Mouse (Mus musculus): Measurements from ENCODE around the gene Ece1.

Gene Ece1

DNA sequence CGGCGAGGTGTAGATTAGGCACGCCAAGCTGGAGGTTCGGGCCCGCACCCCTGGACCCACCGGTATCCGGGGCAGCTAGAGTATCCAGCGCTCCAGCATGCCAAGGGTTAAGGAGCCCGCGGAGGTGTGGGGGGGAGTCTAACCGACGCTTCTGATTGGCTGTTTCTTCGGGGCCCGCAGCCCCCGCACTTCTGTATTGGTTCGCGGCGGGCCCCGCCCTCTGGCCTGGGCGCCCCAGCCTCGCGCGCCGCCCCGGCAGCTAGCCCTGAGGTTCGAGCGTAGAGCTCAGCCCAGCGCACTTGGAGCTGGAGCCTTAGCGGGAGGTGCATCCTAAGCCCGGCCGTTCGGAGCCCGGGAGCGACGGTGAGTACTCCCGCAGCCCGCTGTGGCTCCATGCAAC lies at the start of gene Ece1:
TSS of gene Ece1 (plus strand) at position 219 of the 400 bp plus-strand sequence.
- peak; percentile 92 to 93 for DNase-seq

DNA sequence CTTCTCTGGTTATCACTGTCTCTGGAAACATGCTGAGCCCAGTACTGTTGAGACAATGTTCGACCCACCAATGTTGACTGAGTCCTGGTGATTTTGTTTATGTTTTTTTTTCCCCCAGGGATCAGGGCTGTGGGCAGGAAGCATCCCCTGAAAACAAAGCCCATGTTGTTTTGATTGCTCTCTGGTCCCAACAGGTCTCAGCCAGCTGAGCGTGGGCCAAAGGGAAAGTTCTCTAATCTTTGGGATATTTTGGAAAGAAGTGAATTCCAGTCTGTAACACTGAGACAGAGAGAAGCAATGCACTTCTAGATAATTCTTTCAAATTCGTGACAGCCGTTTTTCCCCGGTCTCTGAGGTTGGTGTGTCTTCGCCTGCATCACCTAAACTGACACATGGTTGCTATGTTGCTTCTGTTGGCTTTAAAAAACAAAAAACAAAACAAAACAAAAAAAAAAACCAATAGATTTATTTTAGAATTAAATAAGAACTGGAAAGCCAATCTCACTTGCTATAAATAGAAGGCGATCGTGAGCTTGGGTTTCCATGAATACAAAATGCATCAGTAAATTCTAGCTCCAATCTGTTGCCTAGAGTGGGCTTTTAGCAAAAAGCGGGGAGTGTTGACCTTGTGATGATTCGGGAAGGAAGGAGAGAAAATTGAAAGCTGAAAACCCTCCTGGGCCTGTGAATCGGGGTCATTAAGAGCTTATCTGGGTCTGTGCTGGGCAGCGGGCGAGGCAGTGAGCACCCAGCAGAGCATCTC lies 48.9 kb upstream of the Ece1 start:
- DNase-seq, result no peak

DNA sequence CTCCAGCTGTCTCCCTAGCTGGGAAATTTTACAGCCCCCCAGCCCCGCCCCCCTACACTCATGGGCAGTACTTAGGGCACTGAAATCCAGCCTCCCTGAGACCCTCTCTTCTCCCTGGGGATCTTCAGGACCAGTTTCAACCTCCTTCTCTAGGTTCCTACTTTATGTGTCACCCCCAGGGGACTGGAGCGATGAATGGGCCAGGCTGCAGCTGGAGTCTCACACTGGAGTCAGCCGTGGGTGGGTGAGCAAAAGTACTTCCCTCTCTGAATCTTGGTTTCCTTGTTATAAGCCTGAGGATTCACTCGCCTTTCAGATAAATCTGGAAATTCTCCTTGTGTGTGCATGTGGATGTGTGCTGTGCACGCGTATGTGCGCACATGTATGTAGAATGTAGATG lies 47.9 kb upstream of the Ece1 start:
- no peak for DNase-seq

DNA sequence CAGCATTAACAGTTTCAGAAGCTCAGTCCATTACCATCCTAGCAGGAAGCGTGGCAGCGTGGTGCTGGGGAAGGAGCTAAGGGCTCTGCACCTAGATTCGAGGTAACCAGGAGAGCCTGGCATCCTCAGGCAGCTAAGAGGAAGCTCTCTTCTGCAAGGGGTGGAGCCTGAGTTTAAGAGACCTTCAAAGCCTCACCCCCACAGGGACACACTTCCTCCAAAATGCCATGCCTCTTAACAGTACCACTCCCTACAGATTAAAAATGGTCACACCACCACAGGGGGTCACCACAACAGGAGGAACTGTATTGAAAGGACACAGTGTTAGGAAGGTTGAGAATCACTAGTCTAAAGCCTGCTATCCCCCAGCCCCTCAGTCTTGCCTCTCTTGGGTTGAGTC lies 46.6 kb upstream of the Ece1 start:
- no peak for DNase-seq

DNA sequence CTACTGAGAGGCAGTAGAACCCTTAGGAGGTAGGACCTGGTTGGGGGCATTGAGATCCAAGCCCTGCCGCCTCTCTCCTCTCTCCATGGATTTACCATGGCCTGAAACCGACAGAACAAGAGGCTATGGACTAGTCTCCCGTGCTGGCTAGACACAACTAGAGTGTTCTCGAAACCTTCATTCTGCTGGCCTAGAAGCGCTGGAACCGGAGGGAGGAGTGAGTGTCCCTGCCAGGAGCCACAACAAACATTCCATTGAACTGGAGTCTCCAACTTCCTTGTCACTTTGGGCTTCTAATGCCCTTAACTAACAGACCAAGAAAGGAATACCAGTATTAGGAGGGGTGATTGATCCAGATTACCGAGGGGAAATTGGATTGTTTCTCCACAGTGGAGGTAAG lies 45.8 kb upstream of the Ece1 start:
- no peak for DNase-seq

DNA sequence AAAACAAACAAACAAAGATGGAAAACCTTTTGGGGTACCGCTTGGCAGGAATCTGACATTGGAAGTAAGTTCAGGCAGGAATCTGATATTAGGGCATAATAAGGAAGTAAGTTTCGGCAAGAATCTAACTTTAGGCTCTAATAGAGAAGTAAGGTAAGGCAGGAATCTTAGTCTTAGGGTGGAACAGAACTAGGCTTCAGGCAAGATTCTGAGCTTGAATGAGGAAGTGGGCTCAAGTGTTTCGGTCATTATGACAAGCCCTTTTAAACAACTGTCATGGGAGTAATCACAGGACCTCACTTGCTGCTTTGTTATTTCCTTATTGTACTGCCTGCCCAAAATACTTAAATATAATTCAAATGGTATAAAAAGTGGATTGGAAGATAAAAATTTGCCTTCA lies 43.7 kb upstream of the Ece1 start:
- DNase-seq, result no peak

DNA sequence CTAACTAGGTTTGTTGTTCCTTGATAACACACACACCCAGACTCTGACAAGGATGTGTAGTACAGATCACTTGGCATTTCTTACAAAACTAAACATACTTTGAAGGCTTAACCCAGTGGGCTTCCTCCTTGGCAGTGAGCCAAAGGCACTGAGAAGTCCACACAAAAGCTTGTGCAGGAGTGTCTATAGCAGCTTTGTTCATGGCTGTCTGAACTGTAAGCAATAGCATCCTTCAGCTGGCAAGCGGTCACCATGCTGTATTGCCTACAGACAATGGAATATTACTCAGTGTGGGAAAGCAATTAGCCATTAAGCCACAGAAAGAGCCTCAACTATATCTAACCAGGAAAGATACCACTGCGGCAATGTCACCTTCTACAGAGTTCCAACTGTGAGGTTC lies 42.5 kb upstream of the Ece1 start:
- no peak for DNase-seq

DNA sequence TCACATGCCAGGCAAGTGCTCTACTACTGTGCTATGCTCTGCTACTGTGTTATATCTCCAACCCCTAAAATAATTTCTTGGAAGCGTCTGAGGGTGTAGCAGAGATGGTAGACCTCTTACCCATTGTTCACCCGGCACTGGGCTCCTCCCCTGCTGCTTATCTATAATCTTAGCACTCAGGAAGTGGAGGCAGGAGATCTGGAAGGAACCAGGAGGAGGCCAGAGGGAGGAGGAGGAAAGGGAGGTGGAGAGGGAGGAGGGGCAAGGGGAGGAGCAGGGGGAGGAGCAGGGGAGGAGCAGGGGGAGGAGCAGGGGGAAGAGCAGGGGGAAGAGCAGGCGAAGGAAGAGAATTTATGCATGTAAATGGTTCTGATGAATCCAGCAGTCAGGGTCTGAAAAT lies 41.3 kb upstream of the Ece1 start:
- DNase-seq, result no peak

DNA sequence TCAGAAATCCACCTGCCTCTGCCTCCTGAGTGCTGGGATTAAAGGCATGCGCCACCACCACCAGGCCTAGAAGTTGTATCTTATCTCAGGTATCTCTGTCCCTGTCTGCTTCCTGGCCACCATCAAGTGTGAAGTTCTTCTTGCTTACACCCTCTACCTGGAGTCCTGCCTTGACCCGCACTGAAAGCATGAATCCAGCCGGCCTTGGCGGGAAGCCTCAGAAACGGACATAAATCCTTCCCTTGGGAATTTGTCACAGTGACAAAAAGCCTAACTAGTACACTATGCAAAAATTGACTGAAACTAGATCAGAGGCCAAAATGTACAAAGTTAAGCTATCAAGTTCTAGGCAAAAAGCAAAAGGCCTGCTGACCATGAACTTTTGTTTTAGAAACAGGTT lies 39.5 kb upstream of the Ece1 start:
- DNase-seq, result no peak

DNA sequence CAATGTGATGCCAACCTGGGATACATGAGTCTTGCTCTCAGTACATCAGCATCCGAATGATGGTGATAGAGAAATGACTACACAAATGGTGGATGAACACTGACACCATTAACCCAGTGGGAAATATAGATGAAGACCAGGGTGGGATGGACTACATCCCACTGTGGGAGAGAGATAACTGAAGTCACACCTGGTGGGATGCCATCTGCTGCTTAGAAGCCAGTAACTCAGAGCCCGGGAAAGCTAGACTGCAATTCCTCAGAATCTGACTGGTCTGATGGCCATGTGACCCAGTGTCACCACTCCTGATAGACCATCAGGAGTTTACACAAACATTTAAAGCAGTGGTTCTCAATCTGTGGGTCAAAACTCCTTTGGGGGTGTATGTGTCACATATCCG lies 38.5 kb upstream of the Ece1 start:
- peak; percentile 36 to 52 for DNase-seq

DNA sequence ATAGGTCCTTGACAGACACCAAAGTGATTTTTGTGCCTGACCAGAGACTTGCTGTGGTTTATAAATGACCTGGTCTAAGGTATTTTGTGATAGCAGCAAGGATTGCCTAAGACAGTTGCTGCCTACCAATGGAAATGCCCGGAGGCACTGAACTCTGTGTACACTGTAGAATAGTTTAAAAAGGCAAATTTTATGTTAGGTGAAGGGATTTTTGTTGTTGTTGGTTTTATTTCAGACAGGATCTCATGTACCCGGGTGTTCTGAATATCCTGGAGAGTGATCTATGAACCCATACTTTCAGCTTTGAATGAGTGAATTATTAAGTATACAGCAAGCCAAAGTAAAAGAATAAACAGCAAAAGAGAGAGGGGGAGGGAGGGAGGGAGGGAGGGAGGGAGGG lies 37.2 kb upstream of the Ece1 start:
- DNase-seq, result no peak

DNA sequence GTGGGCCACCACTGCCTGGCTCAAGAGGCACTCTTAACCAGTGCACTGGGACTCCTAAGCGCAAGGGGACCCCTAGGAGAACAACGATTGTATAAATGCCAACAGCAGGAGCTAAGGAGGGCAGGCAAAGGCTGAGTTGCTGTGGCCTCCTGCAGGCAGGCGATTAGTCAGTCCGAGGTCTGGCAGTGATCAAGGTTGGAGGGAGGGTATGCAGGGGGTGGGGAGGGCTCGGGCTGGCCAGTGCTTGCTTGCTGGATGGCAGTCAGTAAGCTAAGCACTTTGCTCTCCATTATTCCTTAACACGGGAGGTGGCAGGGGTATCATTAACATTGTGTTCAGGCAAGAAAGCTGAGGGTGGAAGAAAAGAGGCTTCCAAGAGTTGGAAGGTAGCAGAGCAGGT lies 31.7 kb upstream of the Ece1 start:
- DNase-seq, result no peak

DNA sequence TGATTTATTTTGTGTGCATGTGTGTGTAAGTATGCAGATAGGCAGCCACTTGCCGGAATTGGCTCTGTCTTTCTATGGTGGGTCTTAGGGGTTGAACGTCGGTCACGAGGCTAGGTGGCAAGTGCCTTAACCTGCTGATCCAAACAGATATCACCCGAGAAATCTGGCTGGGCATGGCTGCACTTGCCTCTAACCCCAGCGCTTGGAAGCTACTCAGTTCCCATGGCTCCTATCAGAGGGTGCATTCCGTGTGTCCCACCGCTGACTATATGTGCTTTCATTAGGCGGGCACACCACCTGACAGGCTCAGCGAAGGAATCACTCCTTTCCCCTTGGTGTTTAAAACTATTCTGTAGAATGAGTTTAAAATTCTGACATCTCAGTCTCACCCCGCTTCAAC lies 30.4 kb upstream of the Ece1 start:
- DNase-seq, result no peak

DNA sequence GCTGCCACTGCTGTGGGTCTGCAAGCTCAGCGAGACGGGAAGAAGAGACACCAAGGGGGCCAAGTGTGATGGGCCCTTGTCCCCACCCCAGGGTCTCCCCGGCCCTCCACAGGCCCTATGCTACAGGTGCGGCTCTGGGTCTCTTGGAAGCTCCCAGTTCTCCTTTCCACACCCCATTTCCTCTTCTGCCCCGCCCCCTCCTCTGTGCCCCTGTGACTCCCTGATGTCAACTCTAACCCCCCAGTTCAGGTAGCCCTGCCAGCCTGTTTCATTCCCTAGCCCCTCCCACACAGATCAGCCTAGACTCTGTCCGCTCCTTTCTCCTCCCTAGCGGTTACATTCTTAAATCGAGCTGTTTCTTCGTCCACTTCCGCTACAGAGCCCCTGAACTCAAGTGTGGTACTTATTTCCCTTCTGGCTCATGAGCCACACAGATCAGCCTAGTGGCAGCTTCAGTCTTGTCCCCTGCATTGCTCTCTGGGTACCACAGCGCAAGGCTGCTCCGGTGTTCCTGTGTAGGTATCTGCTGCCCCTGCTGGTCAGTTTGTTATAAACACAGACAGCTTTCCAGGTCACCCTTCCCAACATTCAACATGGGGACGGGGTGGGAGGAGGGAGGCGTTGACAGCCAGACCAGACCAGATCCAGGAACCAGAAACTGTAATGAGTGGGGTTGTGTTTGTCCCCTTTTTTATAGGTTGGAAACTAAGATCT lies 26.3 kb upstream of the Ece1 start:
- peak; percentile 93 to 96 for DNase-seq

DNA sequence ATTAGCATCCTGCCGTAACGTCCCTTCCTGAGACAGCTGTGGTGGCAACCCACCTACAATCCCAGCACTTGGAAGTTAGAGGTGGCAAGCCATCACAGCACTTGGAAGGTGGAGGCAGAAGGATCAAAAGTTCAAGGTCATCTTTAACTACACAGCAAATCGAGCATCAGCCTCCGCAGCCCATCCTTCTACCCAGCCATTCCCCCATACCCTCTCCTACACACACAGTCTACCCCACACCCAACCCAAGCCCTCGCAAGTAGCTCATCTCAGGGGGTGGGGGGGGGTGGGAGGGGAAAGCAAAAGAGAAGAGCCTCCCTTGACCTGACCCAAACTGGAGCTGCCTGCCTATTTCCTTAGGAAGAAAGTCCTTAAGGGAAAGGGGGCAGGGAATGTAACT lies 25.3 kb upstream of the Ece1 start:
- no peak for DNase-seq

DNA sequence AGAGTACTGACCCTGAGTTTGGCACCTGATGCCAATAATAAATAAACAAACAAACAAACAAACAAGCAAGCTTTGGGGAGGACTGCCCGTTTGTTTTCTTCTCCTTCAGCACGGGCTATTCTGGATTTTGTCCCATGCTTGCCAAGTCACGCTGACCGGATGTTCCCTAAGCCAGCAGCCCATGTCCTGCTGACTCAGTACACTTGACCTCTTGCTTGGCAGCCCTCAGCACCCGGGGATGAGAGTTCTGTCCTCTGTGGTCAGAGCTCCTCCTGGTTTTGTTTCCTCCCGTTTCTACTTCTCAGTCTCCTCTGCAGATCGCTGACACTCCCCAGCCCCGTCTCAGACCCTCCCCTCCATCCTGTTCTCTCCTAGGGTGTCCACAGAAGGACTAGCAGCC lies 24.2 kb upstream of the Ece1 start:
- DNase-seq, result no peak

DNA sequence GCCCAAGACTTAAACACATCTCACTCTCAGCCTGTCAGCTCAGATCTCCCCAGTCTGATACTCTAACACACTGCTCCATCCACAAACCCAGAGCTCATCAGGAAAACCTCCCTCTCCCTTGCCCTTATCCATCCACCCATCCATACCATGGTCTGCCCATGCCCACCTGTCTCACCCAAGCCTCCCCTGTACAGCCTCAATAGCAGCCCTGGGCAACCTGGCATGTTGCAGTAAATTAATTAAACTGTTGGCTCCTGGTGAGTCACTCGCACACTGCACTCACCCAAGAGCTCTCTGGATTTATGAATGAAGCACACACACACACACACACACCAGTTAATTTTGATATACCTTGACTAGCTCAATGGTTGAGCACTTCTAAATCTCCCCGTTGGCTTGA lies 23.2 kb upstream of the Ece1 start:
- no peak for DNase-seq

DNA sequence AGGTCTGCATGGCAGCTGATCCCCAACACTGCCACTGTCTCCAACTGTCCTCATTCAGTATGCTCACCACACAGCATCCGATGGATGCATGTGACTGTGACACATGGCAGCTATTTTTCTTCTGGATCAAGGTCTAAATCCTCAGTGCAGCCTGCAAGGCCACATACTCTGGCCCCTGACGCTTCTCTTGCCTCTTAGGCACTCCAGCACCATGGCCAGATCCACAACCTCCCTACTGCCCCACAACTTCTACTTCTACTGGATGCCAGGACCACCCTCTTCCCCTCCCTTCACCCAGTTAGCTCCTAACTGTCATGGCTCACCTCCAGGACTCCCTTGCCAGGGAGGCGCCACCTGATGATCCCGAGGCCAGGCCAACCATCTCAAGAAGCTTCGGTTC lies 22.6 kb upstream of the Ece1 start:
- DNase-seq, result peak in 1 of 2 experiments; percentile 35

DNA sequence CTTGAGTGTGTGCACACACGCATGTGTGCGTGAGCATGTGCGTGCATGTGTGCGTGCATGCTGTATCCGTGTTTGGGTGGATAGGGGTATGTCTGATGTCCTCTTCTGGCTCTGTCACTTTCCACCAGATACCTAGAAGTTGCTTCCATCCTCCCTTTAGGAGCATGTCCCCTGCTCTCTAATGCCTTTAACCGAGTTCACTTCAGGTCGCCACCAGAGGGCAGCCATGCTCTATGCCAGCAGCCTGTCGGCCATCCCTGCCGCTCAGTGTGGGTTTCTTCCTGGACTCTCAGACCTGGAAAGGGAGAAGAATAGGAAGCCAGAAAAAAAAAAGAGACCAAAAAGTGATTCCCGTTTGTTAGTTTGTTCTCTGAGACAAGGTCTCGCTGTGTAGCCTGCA lies 17.4 kb upstream of the Ece1 start:
- DNase-seq, result peak; percentile 91 to 95

DNA sequence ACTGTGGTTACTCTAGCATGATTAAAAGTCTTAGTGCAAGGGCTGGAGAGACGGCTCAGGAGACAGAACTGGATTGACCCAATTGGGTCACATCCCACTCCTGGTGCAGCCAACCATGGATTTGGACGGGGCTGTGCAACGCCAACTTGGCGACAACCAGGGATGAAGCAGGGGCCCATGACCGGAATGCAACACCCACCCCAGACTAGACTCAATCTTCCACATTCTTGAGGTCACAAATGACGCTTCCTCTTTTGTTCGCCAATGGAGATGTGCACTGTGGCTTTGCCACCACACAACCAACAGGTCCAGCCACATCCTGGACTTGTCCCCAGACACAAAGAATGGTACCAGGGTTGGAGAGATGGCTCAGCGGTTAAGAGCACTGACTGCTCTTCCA lies 14.4 kb upstream of the Ece1 start:
- peak; percentile 63 to 68 for DNase-seq

DNA sequence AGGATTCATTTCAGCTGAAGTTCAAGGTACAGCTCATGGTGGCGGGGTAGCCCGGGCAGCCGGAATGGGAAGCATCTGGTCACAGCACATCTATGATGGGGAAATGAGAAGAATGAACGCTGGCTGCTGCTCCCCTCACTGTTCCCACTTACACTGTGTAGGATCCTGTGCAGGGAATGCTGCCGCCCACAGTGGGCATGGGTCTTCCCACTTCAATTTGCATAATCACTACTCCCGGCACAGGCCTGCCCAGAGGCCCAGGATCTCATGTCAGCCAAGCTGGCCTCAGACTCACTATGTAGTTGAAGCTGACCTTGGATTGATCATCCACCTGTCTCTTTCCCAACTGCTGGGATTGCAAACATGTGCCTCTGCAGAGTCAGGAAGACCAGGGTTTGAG lies 11.9 kb upstream of the Ece1 start:
- no peak for DNase-seq

DNA sequence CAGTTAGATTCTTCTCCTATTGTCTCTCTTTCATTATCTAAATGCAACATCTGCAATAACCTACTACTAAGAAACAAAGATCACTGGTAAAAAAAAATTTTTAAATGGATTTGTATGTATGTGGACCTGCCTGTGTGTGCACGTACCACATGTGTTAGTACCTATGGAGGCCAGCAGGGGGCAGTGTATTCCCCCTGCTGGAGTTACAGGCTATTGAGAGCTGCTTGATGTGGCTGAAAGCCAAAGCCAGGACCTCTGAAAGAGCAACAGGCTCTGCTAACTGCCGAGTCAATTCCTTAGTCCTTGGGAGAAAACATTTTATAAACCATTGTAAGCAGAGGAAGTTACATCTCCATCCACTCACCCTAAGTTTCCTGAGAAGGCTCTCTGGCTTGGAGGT lies 10.6 kb upstream of the Ece1 start:
- peak; percentile 63 to 74 for DNase-seq

DNA sequence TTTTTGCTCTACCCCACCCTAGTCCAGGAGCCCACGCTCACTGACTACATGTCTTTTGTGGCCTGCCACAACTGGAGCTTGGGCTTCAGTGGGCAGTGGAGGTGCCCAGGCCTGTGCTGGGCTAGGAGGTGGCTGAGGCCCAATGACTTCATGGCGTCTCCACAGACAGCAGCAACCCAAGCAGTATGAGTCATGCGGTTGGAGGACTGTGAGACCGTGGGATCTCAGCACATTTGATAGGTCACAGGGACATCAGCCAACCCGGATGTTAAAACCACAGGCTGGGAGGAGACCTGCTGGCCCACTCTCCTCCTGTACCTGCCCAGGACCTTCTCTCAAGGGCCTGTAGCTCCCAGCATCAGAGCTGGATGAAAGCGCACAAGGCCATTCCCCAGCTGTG lies 8.2 kb upstream of the Ece1 start:
- no peak for DNase-seq

DNA sequence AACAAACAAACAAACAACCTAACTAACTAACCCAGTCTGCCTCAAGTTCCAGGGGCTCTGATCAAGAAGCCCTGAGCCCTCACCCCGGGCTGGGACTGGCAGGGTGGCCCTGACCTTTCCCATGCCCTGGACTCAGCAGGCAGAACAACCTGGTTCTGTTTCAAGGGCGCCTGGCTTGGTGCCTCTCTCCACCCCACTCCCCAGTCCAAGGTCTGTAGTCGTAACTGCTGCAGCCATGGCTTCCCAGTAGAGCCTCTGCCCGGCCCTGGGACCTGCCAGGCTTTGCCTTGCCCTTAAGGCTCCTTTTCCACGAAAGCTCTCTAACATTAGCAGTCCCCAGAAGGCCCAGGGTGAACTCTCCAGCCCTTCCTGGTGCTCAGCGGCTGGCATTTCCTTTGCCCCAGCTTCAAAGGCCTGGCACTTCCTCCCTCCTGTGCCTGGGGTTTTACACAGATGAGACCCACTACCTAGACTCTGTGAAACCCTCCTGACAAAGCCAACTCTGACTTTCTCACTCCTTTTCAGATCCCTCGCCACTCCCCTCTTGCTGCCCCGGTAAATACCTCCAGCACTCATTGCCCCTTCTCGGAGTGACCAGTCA lies 6.2 kb upstream of the Ece1 start:
- no peak for DNase-seq
